Mouse (Mus musculus) midbrain, embryonic 11.5 days (tissue): ENCODE data around the gene Slc25a34. TPM values are rescaled to one million over a fixed set of nuclear protein-coding genes. Genes with fewer than 3 reads are reported as not detected.

Source experiments
- ATAC-seq: fragments of 200-750 bp; cut with Nextera tagmentation; 2 replicates; pipeline ENCODE4 v1.8.0; 2017; ENCODE audit warnings: moderate TSS enrichment, moderate library complexity; ENCODE audit not compliant: low FRiP score
- DNase-seq: peaks from one replicate; pipeline ENCODE4 v3.0.0; 2015; ENCODE audit warnings: low spot score; ENCODE audit errors: missing footprints
- H3K27ac ChIP-seq: fragments of 300-500 bp; sonication (generic); 2 replicates; pipeline ENCODE4 v1.5.1; 2014; ENCODE audit warnings: low read depth, low read length
- H3K27me3 ChIP-seq: fragments of 300-500 bp; sonication (generic); 2 replicates; pipeline ENCODE4 v1.6.1; 2014; ENCODE audit warnings: mild to moderate bottlenecking, low read length, moderate library complexity, mixed read lengths; ENCODE audit not compliant: control insufficient read depth, insufficient read depth
- H3K36me3 ChIP-seq: fragments of 300-500 bp; sonication (generic); 2 replicates; pipeline ENCODE4 v1.6.1; 2014; ENCODE audit warnings: mild to moderate bottlenecking, low read length, moderate library complexity, mixed read lengths; ENCODE audit not compliant: control insufficient read depth, insufficient read depth
- H3K4me1 ChIP-seq: fragments of 300-500 bp; sonication (generic); 2 replicates; pipeline ENCODE4 v1.6.1; 2014; ENCODE audit warnings: low read length; ENCODE audit not compliant: control insufficient read depth, insufficient read depth
- H3K4me2 ChIP-seq: fragments of 300-500 bp; sonication (generic); 2 replicates; pipeline ENCODE4 v1.6.1; 2014; ENCODE audit warnings: mild to moderate bottlenecking, moderate library complexity
- H3K4me3 ChIP-seq: fragments of 300-500 bp; sonication (generic); 2 replicates; pipeline ENCODE4 v1.5.1; 2014; ENCODE audit warnings: low read depth, low read length
- H3K9ac ChIP-seq: fragments of 300-500 bp; sonication (generic); 2 replicates; pipeline ENCODE4 v1.6.1; 2014; ENCODE audit warnings: low read length
- H3K9me3 ChIP-seq: fragments of 300-500 bp; sonication (generic); 2 replicates; pipeline ENCODE4 v1.6.1; 2016; ENCODE audit warnings: low read length; ENCODE audit not compliant: control insufficient read depth
- WGBS: fragments of 180-500 bp; shearing (Covaris S2); extraction: QIAGEN DNeasy Blood & Tissue Kit; methylation state at CpG from one replicate; pipeline ENCODE4 v1.1.7; 2014; 5-methylcytosine and 5-hydroxymethylcytosine counted together
- polyA plus RNA-seq: library from polyadenylated mRNA; unstranded; fragments of >200 nt; fragmentation: Nextera tagmentation; extraction: Ambion mirVana; gene quantifications from 2 replicates; pipeline ENCODE4 v1.2.1, GENCODE M21; 2014

Gene Slc25a34
- polyA plus RNA-seq = not detected in 2 replicates

GRCm38 (mm10) chr4:141623666-141624065, at the start of gene Slc25a34:
TSS of gene Slc25a34 (minus strand) at chr4:141623821.
- H3K4me3 ChIP-seq = no peak within 1 kb of the TSS
- no peak for DNase-seq

GRCm38 (mm10) chr4:141672325-141672724, 48.7 kb upstream of the Slc25a34 start:
- H3K9me3 ChIP-seq = no peaks in the 10 kb centered on the region
- no peak overlapping the region for H3K27ac ChIP-seq
- DNase-seq (no peak), ATAC-seq (no peak)
- no peak overlapping the region for H3K4me3 ChIP-seq
- 85% methylated on average over 13 of the region's 13 CpGs for WGBS
- H3K4me1 ChIP-seq = no peaks in the 10 kb centered on the region
- H3K9ac ChIP-seq = no peak overlapping the region
- H3K4me2 ChIP-seq = no peak overlapping the region
- H3K27me3 ChIP-seq = no peaks in the 10 kb centered on the region
- no peaks in the 10 kb centered on the region for H3K36me3 ChIP-seq

More at GRCm38 (mm10) chr4:141623666-141624065, at the start of gene Slc25a34:
- Histone ChIP-seq H3K4me2 (no peak within 1 kb of the TSS), H3K27me3 (no peaks in the 10 kb centered on the region), H3K9me3 (no peaks in the 10 kb centered on the region), H3K4me1 (no peaks in the 10 kb centered on the region), H3K36me3 (peaks cover 4% of the 10 kb centered on the region; the same call in 1 of the 2 replicates), H3K9ac (no peak within 1 kb of the TSS), H3K27ac (no peak within 1 kb of the TSS)
- ATAC-seq = no peak
- WGBS = 56% methylated on average over 1 of the region's 1 CpGs

GRCm38 (mm10) chr4:141671389-141671788, 47.8 kb upstream of the Slc25a34 start:
- 88% methylated on average over 4 of the region's 4 CpGs for WGBS

DNA sequence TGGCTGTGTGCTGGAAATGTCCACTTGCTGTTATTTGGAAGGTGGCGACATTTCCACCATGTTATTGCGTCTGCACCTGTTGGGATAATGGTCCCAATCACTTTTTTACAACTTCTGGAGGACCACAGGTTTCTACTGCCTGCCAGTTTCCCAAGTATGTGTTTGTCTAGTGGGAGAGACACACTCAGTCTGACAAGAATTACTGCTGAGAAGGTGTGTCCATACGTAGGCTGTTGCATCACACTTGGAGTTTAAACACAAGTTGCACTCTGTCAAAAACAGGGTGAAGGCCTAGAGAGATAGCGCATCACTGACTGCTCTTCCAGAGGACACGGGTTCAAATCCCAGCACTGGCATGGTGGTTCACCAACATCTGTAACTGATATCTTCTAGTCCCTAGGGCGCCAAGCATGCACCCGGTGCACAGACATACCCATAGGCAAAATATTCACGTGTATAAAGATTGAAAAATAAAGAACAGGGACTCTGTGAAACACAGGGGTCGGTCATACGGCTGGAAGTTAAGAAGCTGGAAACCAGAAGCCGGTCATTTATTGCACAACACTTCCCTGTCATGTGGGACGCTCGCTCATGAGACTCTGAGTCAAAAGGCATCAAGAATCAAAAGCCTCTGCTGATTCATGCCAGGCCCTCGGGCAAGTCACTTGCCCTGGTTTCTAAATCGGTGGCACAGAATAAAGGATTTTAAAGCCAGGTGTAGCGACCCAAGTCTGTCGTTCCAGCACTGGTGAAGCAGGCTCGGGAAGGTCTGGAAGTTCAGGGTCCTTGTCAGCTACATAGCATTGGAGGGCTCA, 46.5 kb upstream of the Slc25a34 start:
- WGBS = 91% methylated on average over 18 of the region's 18 CpGs
- H3K4me3 ChIP-seq = no peak overlapping the region
- no peak for ATAC-seq

More at GRCm38 (mm10) chr4:141671389-141671788, 47.8 kb upstream of the Slc25a34 start:
- H3K9me3 ChIP-seq = no peaks in the 10 kb centered on the region
- H3K4me2 ChIP-seq = no peak overlapping the region
- H3K4me3 ChIP-seq = no peak overlapping the region
- no peak for ATAC-seq
- no peaks in the 10 kb centered on the region for H3K36me3 ChIP-seq
- no peaks in the 10 kb centered on the region for H3K27me3 ChIP-seq
- H3K9ac ChIP-seq = no peak overlapping the region
- no peak overlapping the region for H3K27ac ChIP-seq
- H3K4me1 ChIP-seq = no peaks in the 10 kb centered on the region
- no peak for DNase-seq

DNA sequence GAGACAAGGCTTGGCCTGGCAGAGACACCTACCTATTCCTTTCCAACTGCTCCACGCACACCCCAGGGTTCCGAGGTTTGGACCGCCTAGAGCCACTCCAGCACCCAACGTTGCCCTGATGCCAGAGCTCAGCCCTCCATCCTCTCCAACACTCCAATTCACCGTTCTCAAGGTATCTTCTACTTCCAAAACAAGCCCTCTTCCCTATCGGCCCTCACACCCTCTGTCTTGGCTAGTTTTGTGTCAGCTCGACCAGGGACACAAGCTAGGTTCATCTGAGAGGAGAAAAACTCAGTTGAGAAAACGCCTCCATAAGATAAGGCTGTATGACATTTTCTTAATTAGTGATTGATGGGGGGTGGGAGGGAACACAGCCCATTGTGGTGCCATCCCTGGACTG, 41.2 kb upstream of the Slc25a34 start, which contains the start of gene Plekhm2:
Gene Plekhm2 (minus strand): TSS at position 101 of the 400 bp plus-strand sequence.
- Histone ChIP-seq H3K9ac (peak within 1 kb of the TSS; percentile 97), H3K4me2 (peak within 1 kb of the TSS; percentile 61), H3K4me1 (peaks cover 13% of the 10 kb centered on the region), H3K9me3 (no peaks in the 10 kb centered on the region), H3K4me3 (peak within 1 kb of the TSS; percentile 88), H3K27ac (peak within 1 kb of the TSS; percentile 25; the same call in 1 of the 2 replicates), H3K27me3 (no peaks in the 10 kb centered on the region), H3K36me3 (no peaks in the 10 kb centered on the region; the same call in 1 of the 2 replicates)
- DNase-seq (no peak), ATAC-seq (peak; percentile 12; the same call in 1 of the 2 replicates)
- WGBS = 73% methylated on average over 8 of the region's 8 CpGs

More for the DNA sequence above, 46.5 kb upstream of the Slc25a34 start:
- Histone ChIP-seq H3K4me1 (no peaks in the 10 kb centered on the region), H3K36me3 (no peaks in the 10 kb centered on the region), H3K27ac (no peak overlapping the region), H3K4me2 (no peak overlapping the region), H3K27me3 (no peaks in the 10 kb centered on the region), H3K9me3 (no peaks in the 10 kb centered on the region), H3K9ac (no peak overlapping the region)
- no peak for DNase-seq

GRCm38 (mm10) chr4:141664011-141664745, 40.6 kb upstream of the Slc25a34 start:
- Histone ChIP-seq H3K4me1 (peaks cover 13% of the 10 kb centered on the region), H3K27me3 (no peaks in the 10 kb centered on the region), H3K4me2 (peak overlapping the region; percentile 61), H3K27ac (peak overlapping the region; percentile 25; the same call in 1 of the 2 replicates), H3K9me3 (no peaks in the 10 kb centered on the region), H3K9ac (peak overlapping the region; percentile 97), H3K4me3 (peak overlapping the region; percentile 88), H3K36me3 (no peaks in the 10 kb centered on the region; the same call in 1 of the 2 replicates)
- ATAC-seq = peak; percentile 89
- peak; percentile 97 for DNase-seq
- 2% methylated on average over 51 of the region's 60 CpGs for WGBS

DNA sequence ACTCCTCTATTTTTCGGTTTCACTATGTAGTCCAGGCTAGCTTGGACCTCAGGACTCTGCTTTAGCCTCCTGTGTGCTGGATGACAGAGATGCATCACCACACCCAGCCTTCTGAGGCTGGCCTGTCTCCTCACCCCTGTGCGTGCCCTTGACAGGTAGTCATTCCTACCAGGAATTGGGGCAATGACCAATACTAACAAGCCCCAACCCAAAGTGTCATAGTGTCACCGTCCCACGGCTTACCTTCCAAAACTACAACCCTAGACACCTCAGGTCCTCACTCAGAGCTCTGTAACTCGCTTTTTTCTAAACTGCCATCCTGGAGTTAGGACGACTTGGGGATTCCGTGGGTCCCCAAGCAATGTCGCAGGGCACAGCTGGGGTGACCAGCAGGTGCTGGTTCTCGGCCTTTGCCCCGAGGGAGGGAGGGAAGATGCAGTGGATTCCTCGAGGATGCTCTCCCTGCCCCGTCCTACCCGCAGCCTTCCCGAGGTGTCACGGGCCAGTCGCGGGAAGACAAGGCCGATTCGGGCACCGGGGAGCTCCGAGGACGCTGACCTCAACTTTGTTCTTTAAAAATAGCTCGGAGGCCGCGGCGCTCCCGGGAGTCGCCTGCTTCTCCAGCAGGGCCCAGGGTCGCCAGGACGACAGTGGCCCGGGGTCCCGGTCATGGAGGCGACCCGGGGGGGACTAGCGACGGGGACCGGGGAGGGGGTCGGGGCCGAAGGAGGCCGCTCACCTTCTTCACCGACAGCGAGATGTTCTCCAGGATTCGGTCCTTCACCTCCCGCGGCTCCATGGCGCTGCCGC, 39.7 kb upstream of the Slc25a34 start:
- peak overlapping the region; percentile 25; the same call in 1 of the 2 replicates for H3K27ac ChIP-seq
- H3K4me1 ChIP-seq = peaks cover 13% of the 10 kb centered on the region

GRCm38 (mm10) chr4:141660884-141661283, 37.3 kb upstream of the Slc25a34 start:
- Histone ChIP-seq H3K9me3 (no peaks in the 10 kb centered on the region), H3K9ac (no peak overlapping the region), H3K4me3 (no peak overlapping the region), H3K27ac (no peak overlapping the region), H3K27me3 (no peaks in the 10 kb centered on the region), H3K36me3 (no peaks in the 10 kb centered on the region; the same call in none of the 2 replicates), H3K4me2 (no peak overlapping the region), H3K4me1 (peaks cover 13% of the 10 kb centered on the region)
- 84% methylated on average over 11 of the region's 11 CpGs for WGBS
- ATAC-seq = no peak
- DNase-seq = no peak

More for the DNA sequence above, 39.7 kb upstream of the Slc25a34 start:
- Histone ChIP-seq H3K4me2 (peak overlapping the region; percentile 61), H3K4me3 (peak overlapping the region; percentile 88), H3K9ac (peak overlapping the region; percentile 97), H3K9me3 (no peaks in the 10 kb centered on the region), H3K27me3 (no peaks in the 10 kb centered on the region), H3K36me3 (no peaks in the 10 kb centered on the region; the same call in none of the 2 replicates)
- ATAC-seq (peak; percentile 64), DNase-seq (peak; percentile 94)
- WGBS = 6% methylated on average over 34 of the region's 47 CpGs
